24 mouse cellular contexts compared by ENCODE assay signal in genomic region chr9:105735195-105735594, GRCm38 (mm10).
A peak's percentile ranks its signal among the peaks of the same experiment; 100 is the strongest.
DNase-seq lines count a peak whose midpoint lies in the region; ATAC-seq and TF ChIP-seq lines count a peak whose summit lies in the region.
"Had no signal": no experiment of that assay in that cellular context is flagged by ENCODE, and none has a peak within 500 bp of the region (broad histone marks: within the 10 kb centered on the region; RNA-seq: fewer than 3 reads in every experiment).

No protein-coding gene starts in this region.

- H3K9ac ChIP-seq in forebrain, embryonic 14.5 days (ENCODE audit: low read length): no peak overlapping the region
- no peak overlapping the region for H3K9ac ChIP-seq in hindbrain, postnatal 0 days (replicated peaks; ENCODE audit: low read length)
- H3K9ac ChIP-seq in hindbrain, embryonic 12.5 days: no peak overlapping the region
- no peak overlapping the region for H3K9ac ChIP-seq in midbrain, postnatal 0 days (replicated peaks; ENCODE audit: low read length, poor library complexity, severe bottlenecking)
- no peak overlapping the region for H3K9ac ChIP-seq in midbrain, embryonic 13.5 days (replicated peaks)
- no peak overlapping the region for H3K9ac ChIP-seq in heart, embryonic 11.5 days (ENCODE audit: low read depth, low read length)
- H3K9ac ChIP-seq: heart, embryonic 13.5 days; liver, postnatal 0 days had no signal

- no peaks in the 10 kb centered on the region for H3K27me3 ChIP-seq in forebrain, embryonic 14.5 days (replicated peaks; ENCODE audit: control insufficient read depth, insufficient read depth, low read length)
- no peaks in the 10 kb centered on the region for H3K27me3 ChIP-seq in forebrain, embryonic 10.5 days (ENCODE audit: poor library complexity, severe bottlenecking)
- H3K27me3 ChIP-seq in hindbrain, postnatal 0 days (ENCODE audit: insufficient read depth, low read length): no peaks in the 10 kb centered on the region
- H3K27me3 ChIP-seq in hindbrain, embryonic 12.5 days: no peaks in the 10 kb centered on the region
- no peaks in the 10 kb centered on the region for H3K27me3 ChIP-seq in midbrain, postnatal 0 days (ENCODE audit: insufficient read depth, low read length)
- no peaks in the 10 kb centered on the region for H3K27me3 ChIP-seq in midbrain, embryonic 13.5 days
- no peaks in the 10 kb centered on the region for H3K27me3 ChIP-seq in heart, embryonic 11.5 days (ENCODE audit: control insufficient read depth, insufficient read depth, low read length)
- H3K27me3 ChIP-seq: heart, embryonic 13.5 days had no signal

- TF ChIP-seq CTCF in hindbrain, postnatal 0 days (IDR thresholded peaks at IDR 0.05; ENCODE audit: low read depth): no peak
- no peak for TF ChIP-seq CTCF in midbrain, postnatal 0 days (IDR thresholded peaks at IDR 0.05)

- H3K27ac ChIP-seq in forebrain, embryonic 14.5 days (ENCODE audit: low read depth, low read length): no peak overlapping the region
- H3K27ac ChIP-seq in forebrain, embryonic 10.5 days: no peak overlapping the region
- H3K27ac ChIP-seq in hindbrain, postnatal 0 days: peak overlapping the region; percentile 7; the same call in 1 of the 2 replicates
- H3K27ac ChIP-seq in hindbrain, embryonic 12.5 days: no peak overlapping the region
- no peak overlapping the region for H3K27ac ChIP-seq in midbrain, postnatal 0 days (ENCODE audit: low read depth, low read length)
- H3K27ac ChIP-seq in midbrain, embryonic 13.5 days: no peak overlapping the region
- no peak overlapping the region for H3K27ac ChIP-seq in heart, embryonic 11.5 days (ENCODE audit: low read depth, low read length)
- H3K27ac ChIP-seq: heart, embryonic 13.5 days; kidney, postnatal 0 days; macrophage had no signal

- H3K4me1 ChIP-seq in forebrain, embryonic 14.5 days (ENCODE audit: control insufficient read depth, insufficient read depth, low read length): 0 out of 2 replicates have a peak, but pooled peaks cover 5% of the 10 kb centered on the region
- H3K4me1 ChIP-seq in forebrain, embryonic 10.5 days: no peaks in the 10 kb centered on the region
- 0 out of 2 replicates have a peak, but pooled peaks cover 6% of the 10 kb centered on the region for H3K4me1 ChIP-seq in hindbrain, postnatal 0 days (ENCODE audit: insufficient read depth, low read length)
- peaks cover 4% of the 10 kb centered on the region; the same call in 1 of the 2 replicates for H3K4me1 ChIP-seq in hindbrain, embryonic 12.5 days
- H3K4me1 ChIP-seq in midbrain, postnatal 0 days (ENCODE audit: insufficient read depth, low read length): no peaks in the 10 kb centered on the region
- 0 out of 2 replicates have a peak, but pooled peaks cover 3% of the 10 kb centered on the region for H3K4me1 ChIP-seq in midbrain, embryonic 13.5 days (replicated peaks)
- H3K4me1 ChIP-seq in heart, embryonic 11.5 days (ENCODE audit: control insufficient read depth, insufficient read depth, low read length): no peaks in the 10 kb centered on the region

- peak; percentile 84 for DNase-seq in forebrain, embryonic 14.5 days (ENCODE audit: low spot score)
- DNase-seq in forebrain, embryonic 10.5 days (ENCODE audit: extremely low spot score, low spot score): no peak
- DNase-seq in hindbrain, postnatal 0 days (ENCODE audit: low spot score): peak; percentile 51
- DNase-seq in midbrain, postnatal 0 days (ENCODE audit: low spot score): peak; percentile 62
- DNase-seq in heart, postnatal 10 days: no peak
- DNase-seq: cerebellum, adult 8-10 months; cerebellum, postnatal 36 days; embryo, embryonic 11 days; gastrocnemius, postnatal 25 days; heart, adult 18-20 months; heart, postnatal 36 days; layer of hippocampus, postnatal 36 days; liver, postnatal 0 days; retina, postnatal 1 day; right cerebral cortex, postnatal 25 days; spleen, adult 18-20 months had no signal

- WGBS in forebrain, embryonic 14.5 days: 33% methylated on average over 5 of the region's 5 CpGs
- WGBS in forebrain, embryonic 10.5 days: 88% methylated on average over 5 of the region's 5 CpGs
- 36% methylated on average over 5 of the region's 5 CpGs for WGBS in hindbrain, postnatal 0 days
- 73% methylated on average over 5 of the region's 5 CpGs for WGBS in hindbrain, embryonic 12.5 days
- WGBS in midbrain, postnatal 0 days: 57% methylated on average over 5 of the region's 5 CpGs
- WGBS in midbrain, embryonic 13.5 days: 73% methylated on average over 5 of the region's 5 CpGs
- 83% methylated on average over 5 of the region's 5 CpGs for WGBS in heart, embryonic 11.5 days (ENCODE audit: insufficient replicate concordance)

- ATAC-seq in forebrain, embryonic 14.5 days: peak; percentile 52; the same call in 1 of the 2 replicates
- no peak for ATAC-seq in hindbrain, postnatal 0 days
- ATAC-seq in hindbrain, embryonic 12.5 days (ENCODE audit: low FRiP score): no peak
- ATAC-seq in midbrain, postnatal 0 days (ENCODE audit: low FRiP score): no peak
- no peak for ATAC-seq in midbrain, embryonic 13.5 days
- ATAC-seq in heart, embryonic 11.5 days (replicated peaks; ENCODE audit: insufficient number of reproducible peaks, low FRiP score, low TSS enrichment): no peak
- ATAC-seq: liver, postnatal 0 days; lung, postnatal 0 days had no signal

- no peaks in the 10 kb centered on the region for H3K9me3 ChIP-seq in forebrain, embryonic 14.5 days (replicated peaks; ENCODE audit: control insufficient read depth, low read length)
- no peaks in the 10 kb centered on the region for H3K9me3 ChIP-seq in forebrain, embryonic 10.5 days
- no peaks in the 10 kb centered on the region for H3K9me3 ChIP-seq in hindbrain, postnatal 0 days (ENCODE audit: low read length)
- H3K9me3 ChIP-seq in hindbrain, embryonic 12.5 days (replicated peaks): no peaks in the 10 kb centered on the region
- H3K9me3 ChIP-seq in midbrain, postnatal 0 days (ENCODE audit: low read length): no peaks in the 10 kb centered on the region
- no peaks in the 10 kb centered on the region for H3K9me3 ChIP-seq in midbrain, embryonic 13.5 days
- H3K9me3 ChIP-seq in heart, embryonic 11.5 days (replicated peaks; ENCODE audit: control insufficient read depth, low read length): no peaks in the 10 kb centered on the region
- H3K9me3 ChIP-seq: heart, embryonic 13.5 days had no signal

- intact Hi-C loops in heart, postnatal 10 days (cut with DNase I): loop anchor here (5.0 kb wide), 1 partner anchor 47 kb away; no protein-coding TSS in a partner anchor

- H3K4me2 ChIP-seq in forebrain, embryonic 14.5 days (ENCODE audit: low read length): no peak overlapping the region
- H3K4me2 ChIP-seq in hindbrain, postnatal 0 days (ENCODE audit: low read depth, low read length): no peak overlapping the region
- no peak overlapping the region for H3K4me2 ChIP-seq in hindbrain, embryonic 12.5 days (replicated peaks)
- no peak overlapping the region for H3K4me2 ChIP-seq in midbrain, postnatal 0 days (ENCODE audit: low read depth, low read length, poor library complexity, severe bottlenecking)
- H3K4me2 ChIP-seq in midbrain, embryonic 13.5 days (replicated peaks): no peak overlapping the region
- no peak overlapping the region for H3K4me2 ChIP-seq in heart, embryonic 11.5 days
- H3K4me2 ChIP-seq: heart, embryonic 13.5 days; liver, embryonic 11.5 days had no signal

- no peak overlapping the region for H3K4me3 ChIP-seq in forebrain, embryonic 14.5 days (ENCODE audit: low read depth, low read length)
- H3K4me3 ChIP-seq in forebrain, embryonic 10.5 days: no peak overlapping the region
- no peak overlapping the region for H3K4me3 ChIP-seq in hindbrain, postnatal 0 days (ENCODE audit: low read length)
- no peak overlapping the region for H3K4me3 ChIP-seq in hindbrain, embryonic 12.5 days
- no peak overlapping the region for H3K4me3 ChIP-seq in midbrain, postnatal 0 days (ENCODE audit: low read depth, low read length)
- H3K4me3 ChIP-seq in midbrain, embryonic 13.5 days (replicated peaks): no peak overlapping the region
- no peak overlapping the region for H3K4me3 ChIP-seq in heart, embryonic 11.5 days (ENCODE audit: low read depth, low read length)
- H3K4me3 ChIP-seq: heart, embryonic 13.5 days had no signal

- H3K36me3 ChIP-seq in forebrain, embryonic 14.5 days (ENCODE audit: control insufficient read depth, insufficient read depth, low read length): no peaks in the 10 kb centered on the region
- H3K36me3 ChIP-seq in forebrain, embryonic 10.5 days (replicated peaks): no peaks in the 10 kb centered on the region
- H3K36me3 ChIP-seq in hindbrain, postnatal 0 days (ENCODE audit: insufficient read depth, low read length): no peaks in the 10 kb centered on the region
- H3K36me3 ChIP-seq in hindbrain, embryonic 12.5 days: no peaks in the 10 kb centered on the region
- H3K36me3 ChIP-seq in midbrain, postnatal 0 days (ENCODE audit: insufficient read depth, low read length): no peaks in the 10 kb centered on the region
- H3K36me3 ChIP-seq in midbrain, embryonic 13.5 days: no peaks in the 10 kb centered on the region
- no peaks in the 10 kb centered on the region for H3K36me3 ChIP-seq in heart, embryonic 11.5 days (ENCODE audit: control insufficient read depth, insufficient read depth, low read length)
- H3K36me3 ChIP-seq: heart, embryonic 13.5 days had no signal

Comparison
In these comparisons a context has a peak if more than half of its experiments do, and no peak if none do; other contexts are left out.
1. DNase-seq: peak in forebrain, embryonic 14.5 days (single experiment), hindbrain, postnatal 0 days (single experiment) and midbrain, postnatal 0 days (single experiment); none in forebrain, embryonic 10.5 days (single experiment) and heart, postnatal 10 days (0 of 2).